Mouse (Mus musculus): ENCODE measurements around the gene Gpr183. TPM values are rescaled to one million over a fixed set of nuclear protein-coding genes. Genes with fewer than 3 reads are reported as not detected.

Gene Gpr183
- 1.3 and 1.5 TPM in 2 replicates for polyA plus RNA-seq (2015; fragmentation: Nextera tagmentation; extraction: Ambion mirVana)

- H3K27ac ChIP-seq: no peak within 1 kb of the TSS
- no peak for ATAC-seq
- H3K4me3 ChIP-seq: no peak within 1 kb of the TSS
- H3K4me1 ChIP-seq: peaks cover 9% of the 10 kb centered on the region
- no peaks in the 10 kb centered on the region for H3K9me3 ChIP-seq (replicated peaks)
- H3K27me3 ChIP-seq: no peaks in the 10 kb centered on the region
- H3K36me3 ChIP-seq (ENCODE audit: poor library complexity, severe bottlenecking): no peaks in the 10 kb centered on the region
- H3K4me2 ChIP-seq: no peak within 1 kb of the TSS
- 81% methylated on average over 6 of the region's 6 CpGs for WGBS
- H3K9ac ChIP-seq: no peak within 1 kb of the TSS
Observed at GRCm38 (mm10) chr14:121964990-121965389, at the start of gene Gpr183. TSS of gene Gpr183 (minus strand) at chr14:121965195.

- no peak overlapping the region for H3K27ac ChIP-seq
- 90% methylated on average over 14 of the region's 14 CpGs for WGBS
- H3K36me3 ChIP-seq (ENCODE audit: poor library complexity, severe bottlenecking): peaks cover 40% of the 10 kb centered on the region
- H3K27me3 ChIP-seq: no peaks in the 10 kb centered on the region
- no peak overlapping the region for H3K4me2 ChIP-seq
- H3K9ac ChIP-seq: no peak overlapping the region
- no peak overlapping the region for H3K4me3 ChIP-seq
- no peaks in the 10 kb centered on the region for H3K4me1 ChIP-seq
- no peaks in the 10 kb centered on the region for H3K9me3 ChIP-seq (replicated peaks)
- no peak for ATAC-seq
Observed at GRCm38 (mm10) chr14:122013417-122013951, 48.5 kb upstream of the Gpr183 start.

DNA sequence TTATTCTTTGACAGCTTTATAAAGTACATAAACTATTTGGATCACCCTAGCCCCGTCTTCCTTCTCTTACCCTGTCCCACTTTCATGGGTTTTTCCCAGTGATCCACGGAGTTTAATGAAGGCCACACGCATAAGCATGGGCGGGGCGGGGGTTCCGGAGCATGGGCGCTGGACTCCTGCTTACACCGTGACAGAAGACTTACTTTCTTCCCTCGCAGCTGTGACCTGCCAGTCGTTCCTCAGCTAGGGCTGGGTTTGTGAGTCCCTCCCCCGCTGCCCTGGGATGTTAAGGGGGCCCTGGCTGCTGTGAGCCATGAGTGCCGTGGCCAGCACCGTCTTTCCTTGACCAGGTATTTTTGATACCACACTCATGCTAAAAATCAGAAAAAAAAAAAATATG is 47.8 kb upstream of the Gpr183 start:
- 86% methylated on average over 13 of the region's 13 CpGs for WGBS
- Histone ChIP-seq H3K4me2 (no peak overlapping the region), H3K27me3 (no peaks in the 10 kb centered on the region), H3K9ac (no peak overlapping the region), H3K9me3 (replicated peaks) (no peaks in the 10 kb centered on the region), H3K36me3 (ENCODE audit: poor library complexity, severe bottlenecking) (peaks cover 38% of the 10 kb centered on the region), H3K27ac (no peak overlapping the region), H3K4me1 (no peaks in the 10 kb centered on the region), H3K4me3 (no peak overlapping the region)
- ATAC-seq: no peak

GRCm38 (mm10) chr14:122012193-122012592 is 47.2 kb upstream of the Gpr183 start:
- Histone ChIP-seq H3K27me3 (no peaks in the 10 kb centered on the region), H3K9ac (no peak overlapping the region), H3K4me1 (no peaks in the 10 kb centered on the region), H3K9me3 (replicated peaks) (no peaks in the 10 kb centered on the region), H3K4me3 (no peak overlapping the region), H3K36me3 (ENCODE audit: poor library complexity, severe bottlenecking) (peaks cover 38% of the 10 kb centered on the region), H3K27ac (no peak overlapping the region), H3K4me2 (no peak overlapping the region)
- ATAC-seq: no peak
- WGBS: 89% methylated on average over 5 of the region's 5 CpGs

GRCm38 (mm10) chr14:122011768-122012167 is 46.8 kb upstream of the Gpr183 start:
- H3K36me3 ChIP-seq (ENCODE audit: poor library complexity, severe bottlenecking): peaks cover 38% of the 10 kb centered on the region
- no peaks in the 10 kb centered on the region for H3K4me1 ChIP-seq
- H3K9me3 ChIP-seq (replicated peaks): no peaks in the 10 kb centered on the region
- no peak overlapping the region for H3K27ac ChIP-seq
- no peaks in the 10 kb centered on the region for H3K27me3 ChIP-seq
- no peak for ATAC-seq
- H3K4me2 ChIP-seq: no peak overlapping the region
- 97% methylated on average over 8 of the region's 8 CpGs for WGBS
- no peak overlapping the region for H3K4me3 ChIP-seq
- no peak overlapping the region for H3K9ac ChIP-seq

DNA sequence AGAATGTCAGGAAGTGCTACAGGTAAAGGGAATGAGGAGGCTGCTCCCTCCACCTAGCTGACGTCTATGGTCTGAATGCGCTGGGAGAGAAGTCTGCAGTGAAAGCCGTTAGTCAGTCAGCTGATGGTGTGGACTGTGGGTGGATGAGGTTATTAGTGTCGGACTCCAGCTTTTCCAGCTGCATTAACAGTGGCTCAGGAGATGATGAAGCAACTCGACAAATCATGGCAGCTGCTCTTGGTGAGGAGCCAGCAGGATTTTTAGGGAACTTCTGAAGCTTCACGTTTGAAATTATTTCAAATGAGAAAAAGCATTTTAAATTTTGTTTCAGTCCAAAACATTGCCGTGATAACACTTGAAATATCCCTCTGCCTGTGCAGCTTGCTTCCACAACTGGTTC is 45.3 kb upstream of the Gpr183 start:
- H3K4me1 ChIP-seq: no peaks in the 10 kb centered on the region
- H3K9ac ChIP-seq: no peak overlapping the region
- no peak overlapping the region for H3K4me3 ChIP-seq
- ATAC-seq: no peak
- H3K27me3 ChIP-seq: no peaks in the 10 kb centered on the region
- H3K27ac ChIP-seq: no peak overlapping the region
- H3K4me2 ChIP-seq: no peak overlapping the region
- 85% methylated on average over 7 of the region's 7 CpGs for WGBS
- H3K36me3 ChIP-seq (ENCODE audit: poor library complexity, severe bottlenecking): peaks cover 32% of the 10 kb centered on the region
- no peaks in the 10 kb centered on the region for H3K9me3 ChIP-seq (replicated peaks)

GRCm38 (mm10) chr14:122009502-122009901 is 44.5 kb upstream of the Gpr183 start:
- no peak overlapping the region for H3K27ac ChIP-seq
- ATAC-seq: no peak
- H3K9me3 ChIP-seq (replicated peaks): no peaks in the 10 kb centered on the region
- H3K4me2 ChIP-seq: no peak overlapping the region
- H3K4me1 ChIP-seq: no peaks in the 10 kb centered on the region
- H3K9ac ChIP-seq: no peak overlapping the region
- H3K36me3 ChIP-seq (ENCODE audit: poor library complexity, severe bottlenecking): peaks cover 31% of the 10 kb centered on the region
- no peaks in the 10 kb centered on the region for H3K27me3 ChIP-seq
- H3K4me3 ChIP-seq: no peak overlapping the region
- WGBS: 99% methylated on average over 13 of the region's 13 CpGs

DNA sequence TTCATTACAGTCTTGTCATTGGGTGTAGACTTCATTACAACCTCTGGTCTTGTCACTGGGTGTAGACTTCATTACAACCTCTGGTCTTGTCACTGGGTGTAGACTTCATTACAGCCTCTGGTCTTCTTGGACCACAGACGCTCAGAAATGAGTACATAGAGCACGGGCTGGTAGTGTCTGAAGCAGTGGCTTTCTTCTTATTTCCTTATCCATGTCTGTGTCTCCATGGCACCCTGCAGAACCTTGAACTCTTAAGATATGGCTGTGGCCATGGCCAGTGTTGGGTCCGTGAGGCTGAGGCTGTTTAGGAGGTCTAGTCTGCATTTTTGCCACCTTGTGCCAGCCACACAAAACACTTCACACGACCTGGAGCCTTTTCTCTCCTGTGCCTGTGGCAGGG is 43.3 kb upstream of the Gpr183 start:
- ATAC-seq: no peak
- H3K9me3 ChIP-seq (replicated peaks): no peaks in the 10 kb centered on the region
- H3K4me3 ChIP-seq: no peak overlapping the region
- peaks cover 31% of the 10 kb centered on the region for H3K36me3 ChIP-seq (ENCODE audit: poor library complexity, severe bottlenecking)
- H3K27ac ChIP-seq: no peak overlapping the region
- no peak overlapping the region for H3K4me2 ChIP-seq
- no peaks in the 10 kb centered on the region for H3K4me1 ChIP-seq
- no peaks in the 10 kb centered on the region for H3K27me3 ChIP-seq
- 91% methylated on average over 4 of the region's 4 CpGs for WGBS
- no peak overlapping the region for H3K9ac ChIP-seq

DNA sequence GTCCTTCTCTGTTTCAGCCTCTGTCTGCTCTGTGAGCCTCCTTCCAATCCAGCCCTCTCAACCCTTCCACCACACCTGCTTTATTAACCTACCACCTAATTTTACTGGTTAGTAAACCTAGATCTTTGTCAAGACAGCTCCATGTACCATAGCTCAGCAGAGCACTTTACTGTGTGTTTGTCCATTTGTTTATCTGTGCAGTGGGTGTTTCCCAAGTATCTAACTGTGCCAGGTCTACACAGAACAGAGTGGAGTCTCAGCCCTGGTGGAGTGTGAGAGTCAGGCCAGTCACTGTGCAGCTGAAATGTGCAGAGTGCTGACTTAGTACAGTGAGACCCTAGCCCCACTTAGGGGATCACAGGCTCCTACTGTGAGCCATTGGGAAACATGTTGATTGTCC is 38.8 kb upstream of the Gpr183 start:
- Histone ChIP-seq H3K9ac (no peak overlapping the region), H3K9me3 (replicated peaks) (no peaks in the 10 kb centered on the region), H3K27ac (no peak overlapping the region), H3K27me3 (no peaks in the 10 kb centered on the region), H3K36me3 (ENCODE audit: poor library complexity, severe bottlenecking) (peaks cover 9% of the 10 kb centered on the region; the same call in 1 of the 2 replicates), H3K4me2 (no peak overlapping the region), H3K4me3 (no peak overlapping the region), H3K4me1 (no peaks in the 10 kb centered on the region)
- no peak for ATAC-seq

- H3K4me2 ChIP-seq: no peak overlapping the region
- no peaks in the 10 kb centered on the region for H3K27me3 ChIP-seq
- ATAC-seq: no peak
- H3K27ac ChIP-seq: no peak overlapping the region
- H3K9ac ChIP-seq: no peak overlapping the region
- H3K9me3 ChIP-seq (replicated peaks): no peaks in the 10 kb centered on the region
- no peaks in the 10 kb centered on the region for H3K4me1 ChIP-seq
- H3K4me3 ChIP-seq: no peak overlapping the region
- 93% methylated on average over 7 of the region's 7 CpGs for WGBS
- peaks cover 10% of the 10 kb centered on the region; the same call in 1 of the 2 replicates for H3K36me3 ChIP-seq (ENCODE audit: poor library complexity, severe bottlenecking)
Observed at GRCm38 (mm10) chr14:122002224-122002623, 37.2 kb upstream of the Gpr183 start.

DNA sequence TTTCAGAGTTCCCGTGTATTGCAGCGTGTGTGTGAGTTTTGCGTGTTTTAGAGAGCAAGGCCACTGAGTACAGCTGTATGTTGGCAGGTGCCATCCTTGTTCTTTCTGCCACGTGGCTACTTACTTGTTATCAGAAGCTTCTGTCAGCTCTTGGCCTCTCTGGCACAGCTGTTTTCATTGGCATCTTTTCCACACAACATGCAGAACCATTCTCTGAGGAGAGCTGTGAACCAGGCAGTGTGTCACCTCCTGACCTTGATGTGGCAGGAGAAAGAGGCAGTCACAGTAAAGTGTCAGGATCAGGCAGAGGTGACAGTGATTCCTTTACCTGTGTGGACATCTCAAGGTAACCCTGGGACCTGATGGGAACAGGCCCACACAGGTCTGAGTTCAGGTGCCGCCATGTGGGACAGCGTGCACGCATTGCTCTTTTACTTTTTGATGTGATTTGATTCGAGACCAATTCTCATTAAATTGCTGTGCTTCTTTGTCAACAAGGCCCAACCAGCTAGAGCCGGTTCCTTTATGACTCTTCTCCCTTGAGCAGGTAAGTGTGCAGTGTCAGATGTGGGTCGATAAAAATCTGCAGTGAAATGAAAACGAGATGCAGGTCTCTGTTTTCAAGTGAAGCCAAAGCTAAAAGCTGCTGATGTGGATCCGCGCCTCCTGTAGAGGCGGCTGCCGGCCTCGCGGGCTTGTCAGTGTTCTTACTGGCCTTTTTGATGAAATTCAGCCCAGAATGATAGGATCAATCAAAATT is 35.5 kb upstream of the Gpr183 start:
- Histone ChIP-seq H3K9ac (no peak overlapping the region), H3K4me2 (no peak overlapping the region), H3K9me3 (replicated peaks) (no peaks in the 10 kb centered on the region), H3K27ac (no peak overlapping the region), H3K36me3 (ENCODE audit: poor library complexity, severe bottlenecking) (peaks cover 23% of the 10 kb centered on the region; the same call in 1 of the 2 replicates), H3K27me3 (no peaks in the 10 kb centered on the region), H3K4me1 (no peaks in the 10 kb centered on the region), H3K4me3 (no peak overlapping the region)
- 94% methylated on average over 17 of the region's 17 CpGs for WGBS
- ATAC-seq: no peak

DNA sequence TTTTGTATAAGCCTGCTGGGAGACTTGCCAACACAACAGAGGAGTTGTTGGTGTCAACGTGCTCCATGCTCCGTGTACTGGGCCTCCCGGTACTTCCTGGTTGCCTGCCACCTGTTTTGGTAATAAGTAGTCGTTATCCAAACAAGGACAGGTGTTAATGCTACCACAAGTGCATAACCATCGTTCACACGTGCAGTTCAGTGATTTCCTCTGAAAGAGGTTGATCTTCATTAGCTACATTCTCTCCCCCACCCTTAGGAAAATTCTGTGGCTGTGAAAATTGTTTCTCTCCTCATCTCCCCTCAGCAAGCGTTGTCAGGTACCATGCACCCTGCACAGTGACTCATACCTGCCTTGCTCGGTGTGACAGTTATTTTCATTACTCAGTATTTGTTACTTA is 34.5 kb upstream of the Gpr183 start:
- Histone ChIP-seq H3K9me3 (replicated peaks) (no peaks in the 10 kb centered on the region), H3K4me1 (no peaks in the 10 kb centered on the region), H3K27me3 (no peaks in the 10 kb centered on the region), H3K9ac (no peak overlapping the region), H3K27ac (no peak overlapping the region), H3K36me3 (ENCODE audit: poor library complexity, severe bottlenecking) (peaks cover 33% of the 10 kb centered on the region), H3K4me2 (no peak overlapping the region), H3K4me3 (no peak overlapping the region)
- 0 out of 2 replicates have a peak, but pooled peaks have one; percentile 15 for ATAC-seq
- WGBS: 73% methylated on average over 8 of the region's 8 CpGs

DNA sequence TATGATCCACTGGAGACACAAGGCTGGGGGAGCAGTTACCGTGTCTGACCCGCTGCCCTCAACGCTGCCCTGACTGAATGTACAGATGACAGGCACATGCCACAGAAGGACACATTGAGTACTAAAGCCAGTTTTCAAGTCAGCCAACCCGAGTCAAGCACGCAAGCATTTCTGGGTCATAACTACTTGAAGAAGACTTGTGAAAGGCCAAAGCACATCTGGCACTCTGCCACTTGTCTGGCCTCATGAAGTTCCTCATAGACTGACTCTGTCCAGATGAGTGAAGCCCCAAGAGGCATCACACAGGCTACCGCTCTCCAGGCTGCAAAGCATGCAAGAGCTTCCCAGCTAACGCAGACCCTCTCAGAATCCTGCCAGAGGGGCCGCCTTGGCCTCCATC is 31.8 kb upstream of the Gpr183 start:
- H3K4me1 ChIP-seq: no peaks in the 10 kb centered on the region
- no peak overlapping the region for H3K9ac ChIP-seq
- H3K27ac ChIP-seq: no peak overlapping the region
- H3K27me3 ChIP-seq: no peaks in the 10 kb centered on the region
- no peak overlapping the region for H3K4me3 ChIP-seq
- no peak for ATAC-seq
- H3K4me2 ChIP-seq: no peak overlapping the region
- no peaks in the 10 kb centered on the region for H3K9me3 ChIP-seq (replicated peaks)
- 97% methylated on average over 8 of the region's 8 CpGs for WGBS
- peaks cover 35% of the 10 kb centered on the region for H3K36me3 ChIP-seq (ENCODE audit: poor library complexity, severe bottlenecking)
